Mouse (Mus musculus): ENCODE results near the gene Adamts7.
A peak's percentile ranks its signal among the peaks of the same experiment; 100 is the strongest.

Adamts7 gene

DNA sequence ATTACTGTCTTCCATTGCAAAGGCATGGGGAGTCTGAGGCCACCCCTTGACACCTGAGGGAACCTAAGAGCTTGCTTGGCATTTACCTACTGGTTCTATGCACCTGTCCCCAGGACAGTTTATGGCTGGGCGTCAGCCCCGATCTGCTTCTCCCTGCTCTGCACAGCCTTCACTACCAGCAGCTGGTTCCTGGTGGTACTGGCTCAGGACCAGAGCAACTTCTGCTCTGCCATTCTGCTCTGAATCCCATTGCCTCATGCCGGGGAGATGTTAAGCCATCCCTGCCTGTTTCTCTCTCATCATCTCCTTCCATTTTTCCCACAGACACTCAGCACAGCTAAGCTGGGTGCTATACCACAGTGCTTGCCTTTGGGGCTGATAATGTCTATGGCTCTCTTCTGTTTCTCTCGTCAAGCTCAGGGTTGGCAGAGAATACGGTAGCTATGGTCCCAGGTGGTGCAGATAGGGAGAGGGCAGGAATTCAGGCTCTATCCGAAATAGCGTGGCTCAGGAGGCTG is 35.1 kb downstream of the Adamts7 start:
- DNase-seq (ENCODE audit: low spot score), result no peak

- DNase-seq (ENCODE audit: low spot score), result peak; percentile 59
Observed at GRCm38 (mm10) chr9:90198531-90199449, 35.9 kb downstream of the Adamts7 start.

DNA sequence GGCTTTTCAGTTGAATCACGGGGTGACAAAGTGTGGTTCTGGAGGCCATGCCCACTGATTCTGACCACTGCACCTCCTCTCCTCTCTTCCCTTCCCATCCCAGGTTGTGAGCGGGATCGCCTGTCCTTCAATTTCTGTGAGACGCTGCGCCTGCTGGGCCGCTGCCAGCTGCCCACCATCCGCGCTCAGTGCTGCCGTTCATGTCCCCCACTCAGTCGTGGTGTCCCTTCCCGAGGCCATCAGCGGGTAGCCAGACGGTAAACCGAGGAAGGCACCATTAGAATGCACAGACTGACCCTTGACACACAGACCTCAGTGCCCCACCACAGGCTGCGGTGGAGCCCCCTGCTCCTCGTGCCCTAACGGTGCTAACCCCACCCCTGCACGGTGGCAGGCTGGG is 36.7 kb downstream of the Adamts7 start:
- no peak for DNase-seq (ENCODE audit: low spot score)

DNA sequence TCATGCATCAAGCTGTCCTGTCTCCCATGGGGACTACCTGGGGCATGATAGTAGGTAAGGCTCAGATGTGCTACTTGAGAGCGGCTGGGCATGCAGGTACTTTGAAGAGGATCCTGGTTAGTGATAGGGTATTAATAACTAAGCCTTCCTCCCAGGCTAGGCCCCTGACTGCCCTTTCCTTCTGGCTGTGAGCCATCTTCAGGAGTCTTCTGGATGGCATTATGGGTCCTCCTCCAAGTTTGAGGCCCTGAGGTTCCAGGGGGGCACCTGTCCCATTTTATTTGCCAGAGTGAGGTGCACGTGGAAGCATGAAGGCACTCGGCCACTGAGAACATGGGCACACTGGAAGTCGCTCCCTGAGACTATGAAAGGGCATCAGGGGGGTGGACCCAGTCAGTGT is 37.6 kb downstream of the Adamts7 start:
- DNase-seq (ENCODE audit: low spot score), result no peak

GRCm38 (mm10) chr9:90201096-90201495 is 38.2 kb downstream of the Adamts7 start:
- no peak for DNase-seq (ENCODE audit: low spot score)

DNA sequence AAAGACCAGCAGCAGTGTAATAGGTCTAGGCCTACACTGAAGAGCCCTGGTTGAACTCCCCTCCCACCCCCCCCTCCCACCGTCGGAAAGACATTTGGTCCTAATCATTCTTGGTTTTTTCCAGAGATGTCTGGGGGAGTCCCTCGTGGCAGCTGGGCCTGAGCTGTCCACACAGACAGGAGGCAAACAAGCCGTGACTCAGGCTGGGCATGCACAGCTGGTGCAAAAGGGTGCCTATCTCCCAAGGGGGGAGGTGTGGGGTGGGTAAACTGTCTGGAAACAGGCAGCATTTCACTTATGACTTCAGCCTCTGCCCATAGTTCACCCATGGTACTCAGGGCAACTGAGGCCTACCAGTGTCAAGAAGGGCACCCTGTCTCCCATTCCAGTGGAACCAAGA is 38.7 kb downstream of the Adamts7 start:
- no peak for DNase-seq (ENCODE audit: low spot score)

DNA sequence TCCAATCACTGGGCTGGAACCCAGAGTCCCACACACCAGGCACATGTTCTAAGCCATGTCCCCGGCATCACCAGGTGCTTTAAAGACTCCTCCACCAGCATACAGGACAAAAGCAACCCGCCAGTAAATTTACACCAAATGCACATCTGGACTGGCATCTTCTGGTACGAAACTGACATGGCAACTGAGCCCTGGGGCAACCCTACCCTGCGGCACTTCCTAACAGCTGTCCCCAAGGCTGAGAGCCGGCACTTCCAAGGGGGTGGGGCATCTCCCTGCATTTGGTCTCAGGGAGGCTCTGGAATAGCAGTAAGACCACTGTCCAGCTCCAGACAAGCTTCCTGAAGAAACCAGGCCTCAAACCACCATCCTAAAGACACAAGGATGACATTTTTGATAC is 40.4 kb downstream of the Adamts7 start:
- DNase-seq (ENCODE audit: low spot score), result no peak

DNA sequence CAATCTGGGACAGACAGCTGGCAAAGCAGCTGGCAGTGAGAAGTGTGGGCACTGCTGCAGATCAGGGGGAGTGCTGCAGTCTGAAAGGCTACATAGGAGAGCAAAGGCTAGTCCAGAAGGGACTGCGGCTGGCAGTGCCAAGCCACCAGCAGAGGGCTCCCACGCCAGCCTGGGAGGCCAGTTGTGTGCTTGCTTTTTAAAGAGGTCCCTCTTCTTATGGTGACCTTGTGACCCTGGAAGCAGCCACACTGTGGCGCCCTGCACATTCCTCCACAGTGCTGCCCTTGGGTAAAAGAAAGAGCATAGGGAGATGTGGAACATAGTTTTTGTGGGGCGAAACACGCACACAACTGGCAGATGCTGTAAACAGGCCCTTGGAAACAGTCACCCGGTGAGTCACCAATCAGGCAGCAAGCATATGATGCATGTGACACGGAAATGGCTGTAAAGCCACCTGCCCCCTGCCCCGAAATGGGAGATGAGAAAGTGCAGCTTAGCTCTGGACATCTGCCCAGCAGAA is 41.6 kb downstream of the Adamts7 start:
- no peak for DNase-seq (ENCODE audit: low spot score)

- peak; percentile 77 for DNase-seq (ENCODE audit: low spot score)
Observed at GRCm38 (mm10) chr9:90206500-90206899, 43.6 kb downstream of the Adamts7 start.

DNA sequence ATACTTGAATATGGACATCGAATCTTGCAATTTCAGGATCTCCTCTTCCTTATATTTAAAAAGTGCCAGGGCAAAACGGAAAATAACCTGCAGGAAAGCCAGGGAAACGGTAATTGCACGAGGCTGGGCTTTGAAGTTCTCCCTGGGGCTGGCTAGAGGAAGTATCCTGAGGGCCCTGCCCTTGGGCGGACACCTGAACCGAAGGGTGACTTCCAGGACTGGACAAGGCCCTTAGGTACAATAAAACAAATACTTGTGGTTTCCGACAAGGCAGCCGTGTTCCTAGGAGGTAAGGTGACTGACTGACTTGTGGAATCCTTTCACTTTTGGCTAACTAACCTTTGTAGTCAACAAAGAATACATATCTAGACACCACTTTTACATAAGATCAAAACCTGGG is 44.9 kb downstream of the Adamts7 start:
- no peak for DNase-seq (ENCODE audit: low spot score)

DNA sequence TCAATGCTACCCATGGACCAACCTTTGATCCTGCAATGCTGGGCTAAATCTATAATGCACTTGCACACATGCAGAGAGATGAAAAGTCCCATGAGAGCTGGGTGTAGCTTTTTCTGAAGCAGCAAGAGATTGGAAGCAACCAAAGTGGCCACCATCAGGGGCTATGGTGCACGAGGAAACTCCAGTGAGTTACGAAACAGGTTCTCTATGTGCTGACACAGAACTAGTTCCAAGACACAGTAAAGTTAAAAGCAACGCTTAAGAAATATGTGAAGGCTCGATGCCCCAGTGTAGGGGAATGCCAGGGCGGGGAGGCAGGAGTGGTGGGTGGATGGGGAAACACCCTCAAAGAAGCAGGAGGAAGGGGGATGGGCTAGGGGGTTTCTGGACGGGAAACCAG is 45.8 kb downstream of the Adamts7 start:
- no peak for DNase-seq (ENCODE audit: low spot score)

DNA sequence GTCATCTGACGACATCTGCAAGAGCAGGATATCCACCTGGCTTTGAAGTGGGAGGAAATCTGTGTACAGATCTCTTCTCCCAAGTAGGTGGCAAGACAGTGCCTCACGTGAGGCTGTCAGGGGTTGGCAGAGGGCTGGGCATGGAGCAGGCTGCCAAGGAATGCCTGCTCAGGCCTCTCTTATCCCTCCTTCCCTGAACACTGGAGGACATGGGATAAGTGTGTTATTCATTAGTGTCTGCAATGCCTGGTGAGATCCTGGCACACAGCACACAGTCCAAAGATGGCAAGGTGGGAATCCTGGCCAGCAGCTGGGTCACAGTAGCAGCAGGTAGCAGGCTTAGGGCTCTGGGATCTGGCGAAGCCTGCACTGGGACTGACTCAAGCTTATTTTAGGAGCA is 50.3 kb downstream of the Adamts7 start:
- DNase-seq (ENCODE audit: low spot score), result no peak

DNA sequence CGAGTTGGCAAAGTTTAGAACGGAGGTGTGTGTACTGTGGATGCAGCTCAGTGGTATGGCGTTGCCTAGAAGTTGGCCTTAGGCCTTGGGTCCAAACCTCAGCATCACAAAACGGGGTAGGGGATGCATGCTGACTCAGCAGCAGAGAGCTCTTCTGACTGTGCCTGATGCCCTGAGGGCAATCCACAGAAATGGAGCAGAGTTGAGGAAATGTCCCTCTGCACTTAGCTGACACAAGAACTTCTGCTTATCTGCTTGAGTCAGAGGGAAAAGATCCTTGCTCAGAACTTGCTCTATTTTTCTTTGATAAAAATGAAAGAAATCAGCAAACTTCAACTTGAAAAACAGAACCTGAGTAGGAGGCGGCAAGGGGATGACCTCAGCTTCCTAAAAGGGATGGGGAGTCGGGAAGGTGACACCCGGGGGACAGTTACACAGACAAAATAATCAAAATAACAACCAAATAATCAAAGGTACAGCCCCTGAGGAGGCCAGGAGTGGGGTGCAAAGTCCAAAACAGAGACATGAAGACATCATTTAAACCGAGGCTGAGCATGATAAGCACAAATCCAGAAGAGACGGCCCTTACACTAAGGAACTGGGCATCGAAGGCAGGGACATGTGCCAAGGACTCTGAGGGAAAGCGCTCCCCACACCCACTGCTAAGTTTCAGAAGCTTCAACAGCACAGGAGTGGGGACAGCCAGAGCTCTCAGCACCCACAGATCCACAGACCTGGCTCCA is 53.6 kb downstream of the Adamts7 start:
- DNase-seq (ENCODE audit: low spot score), result no peak

GRCm38 (mm10) chr9:90217501-90217900 is 54.6 kb downstream of the Adamts7 start:
- DNase-seq (ENCODE audit: low spot score), result no peak

GRCm38 (mm10) chr9:90222275-90222674 is 59.4 kb downstream of the Adamts7 start:
- no peak for DNase-seq (ENCODE audit: low spot score)

DNA sequence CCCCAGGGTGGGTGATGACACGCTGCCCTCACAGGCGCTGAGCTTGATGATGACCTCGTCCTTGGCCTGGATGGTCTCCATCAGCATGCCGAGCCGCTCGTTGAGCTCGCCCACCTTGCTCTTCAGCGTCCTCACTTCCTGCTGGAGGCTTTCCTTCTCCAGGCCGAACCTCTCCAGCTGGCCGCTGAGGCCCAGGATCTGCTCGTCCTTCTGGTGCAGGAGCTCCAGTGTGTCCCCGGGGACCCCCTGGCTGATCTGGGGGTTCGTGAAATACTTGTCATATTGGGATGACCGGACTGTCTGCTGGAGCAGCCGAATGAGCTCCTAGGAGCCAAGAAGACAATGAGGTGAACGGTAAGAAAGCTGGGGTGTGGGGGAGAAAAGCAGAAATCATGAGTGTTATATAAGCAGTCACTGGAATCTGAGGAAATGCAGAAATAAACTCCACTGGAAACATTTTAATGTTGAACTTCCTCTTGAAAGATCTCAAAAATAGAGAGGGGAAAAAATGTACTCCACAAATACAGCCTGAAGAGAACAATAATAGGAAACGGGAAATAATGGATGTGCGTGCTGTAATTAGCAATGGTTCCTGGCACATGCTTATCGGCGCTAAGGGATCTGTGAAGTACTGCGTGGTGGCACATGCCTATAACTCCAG is 63.3 kb downstream of the Adamts7 start:
- DNase-seq (ENCODE audit: low spot score), result no peak

DNA sequence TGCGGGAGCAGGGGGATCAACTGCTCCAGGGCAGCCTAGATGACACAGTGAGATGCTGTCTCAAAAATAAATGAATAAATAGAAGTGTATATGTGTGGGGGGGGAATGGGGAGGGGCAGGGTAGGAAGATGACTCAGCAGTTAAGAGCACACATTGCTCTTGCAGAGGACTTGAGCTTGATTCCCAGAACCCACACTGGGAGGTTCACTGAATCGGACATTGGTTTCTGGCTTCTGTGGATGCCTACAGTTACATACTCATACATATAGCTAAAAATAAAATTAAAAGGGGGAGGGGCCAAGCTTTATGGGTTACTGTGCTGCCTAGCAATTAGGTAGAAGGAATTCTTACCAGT is 63.9 kb downstream of the Adamts7 start:
- no peak for DNase-seq (ENCODE audit: low spot score)

- DNase-seq (ENCODE audit: low spot score), result no peak
Observed at GRCm38 (mm10) chr9:90227171-90227570, 64.3 kb downstream of the Adamts7 start.

DNA sequence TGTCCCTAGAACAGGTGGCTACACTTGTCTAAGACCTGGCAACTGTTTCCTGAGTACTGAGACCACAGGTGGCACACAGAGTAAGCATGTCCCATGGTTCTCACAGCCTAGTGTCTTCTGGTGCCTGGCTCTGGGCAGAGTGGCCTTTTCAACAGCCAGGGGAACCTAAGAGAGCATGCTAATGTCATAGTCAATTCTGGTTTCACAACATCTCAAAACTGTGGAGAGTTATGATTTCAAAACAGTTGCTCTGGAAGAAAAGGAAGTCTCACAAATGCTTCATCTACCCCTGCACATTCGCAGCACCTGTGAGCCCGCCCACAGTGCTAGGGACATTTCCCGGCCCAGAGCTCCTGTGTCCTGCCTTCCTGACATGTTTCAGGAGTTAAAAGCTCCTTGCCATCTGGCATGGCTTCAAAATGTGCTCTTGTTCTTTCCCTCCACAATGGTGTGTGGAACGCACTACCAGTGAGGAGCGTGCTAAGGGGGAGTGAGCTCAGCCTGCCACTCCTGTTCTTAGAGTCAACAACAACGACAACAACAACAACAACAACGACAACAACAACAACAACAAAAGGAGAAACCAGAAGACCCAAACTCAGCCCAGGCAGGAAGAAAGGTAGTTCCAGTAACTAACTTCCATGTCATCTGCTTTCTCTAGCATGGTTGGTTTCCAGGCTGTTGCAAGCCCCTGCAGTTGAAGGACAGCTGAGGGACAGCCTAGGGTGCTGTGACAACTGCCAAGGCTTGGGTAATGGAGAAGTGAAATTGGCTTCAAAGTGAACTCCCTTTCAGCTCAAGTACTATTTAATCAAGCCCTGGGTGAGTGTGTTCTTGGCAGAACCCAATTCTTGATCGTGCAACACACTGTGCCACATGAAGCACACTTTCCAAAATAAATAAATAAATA is 70.2 kb downstream of the Adamts7 start:
- DNase-seq (ENCODE audit: low spot score), result no peak

- no peak for DNase-seq (ENCODE audit: low spot score)
Observed at GRCm38 (mm10) chr9:90233906-90234419, 71.1 kb downstream of the Adamts7 start.

GRCm38 (mm10) chr9:90234786-90235185 is 71.9 kb downstream of the Adamts7 start:
- DNase-seq (ENCODE audit: low spot score), result no peak
